Mouse (Mus musculus) mesoderm, embryonic 11.5 days (tissue): ENCODE data around the gene Gnaz.

Experiments used
- DNase-seq: peaks from one replicate; pipeline ENCODE4 v3.0.0-alpha.2; 2012; ENCODE audit warnings: low read depth, low spot score

Gnaz gene

DNA sequence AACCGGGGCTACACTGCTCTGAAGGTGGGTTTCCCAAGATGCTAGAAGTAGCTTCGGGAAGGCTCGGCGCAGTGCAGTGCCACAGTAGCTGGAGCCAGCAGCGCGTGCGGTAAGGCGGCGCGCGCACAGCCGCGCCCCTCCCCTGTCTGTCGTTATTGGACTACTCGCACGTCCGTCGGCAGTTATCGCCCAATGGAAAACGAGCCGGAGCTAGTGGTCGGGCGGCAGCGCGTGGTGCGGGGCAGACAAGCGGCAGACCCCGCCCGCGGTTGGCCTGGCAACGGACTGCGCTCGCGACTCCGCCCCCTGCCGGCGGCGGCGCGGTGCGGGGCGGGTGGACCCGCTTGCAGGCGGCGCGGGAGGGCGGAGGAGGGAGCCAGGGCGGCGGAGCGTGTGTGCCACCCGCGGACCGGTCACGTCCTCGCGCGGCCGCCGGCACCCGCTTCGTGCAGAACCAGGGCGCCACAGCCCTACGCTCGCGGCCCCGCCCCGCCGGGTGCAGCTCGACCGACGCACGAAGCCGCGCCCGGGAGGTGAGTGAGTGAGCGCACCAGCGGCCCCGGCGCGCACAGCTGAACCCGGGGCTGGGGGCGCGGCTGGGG lies at the start of gene Gnaz:
Gnaz (plus strand) TSS at position 328 of the 602 bp plus-strand sequence.
- DNase-seq, result peak; percentile 98

DNA sequence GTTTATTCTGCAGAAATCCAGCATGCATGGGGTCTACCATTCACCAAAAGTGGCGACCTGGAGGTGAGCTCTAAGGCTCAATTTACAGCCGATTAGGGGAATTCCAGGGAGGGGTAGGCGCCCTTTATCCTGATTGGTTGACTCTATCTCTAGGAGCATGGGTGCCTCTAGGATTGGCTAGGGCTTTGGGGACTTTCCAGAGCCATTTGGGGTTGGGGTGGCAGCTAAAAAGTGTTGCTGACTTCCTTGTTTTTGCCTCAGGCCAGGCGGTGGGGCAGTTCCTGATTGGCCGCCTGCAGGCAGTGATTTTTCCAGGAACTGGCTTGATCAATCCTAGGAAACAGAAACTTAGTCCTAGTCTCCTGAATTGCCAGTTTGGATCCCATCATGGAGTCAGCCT lies 47.7 kb upstream of the Gnaz start:
- DNase-seq, result no peak

DNA sequence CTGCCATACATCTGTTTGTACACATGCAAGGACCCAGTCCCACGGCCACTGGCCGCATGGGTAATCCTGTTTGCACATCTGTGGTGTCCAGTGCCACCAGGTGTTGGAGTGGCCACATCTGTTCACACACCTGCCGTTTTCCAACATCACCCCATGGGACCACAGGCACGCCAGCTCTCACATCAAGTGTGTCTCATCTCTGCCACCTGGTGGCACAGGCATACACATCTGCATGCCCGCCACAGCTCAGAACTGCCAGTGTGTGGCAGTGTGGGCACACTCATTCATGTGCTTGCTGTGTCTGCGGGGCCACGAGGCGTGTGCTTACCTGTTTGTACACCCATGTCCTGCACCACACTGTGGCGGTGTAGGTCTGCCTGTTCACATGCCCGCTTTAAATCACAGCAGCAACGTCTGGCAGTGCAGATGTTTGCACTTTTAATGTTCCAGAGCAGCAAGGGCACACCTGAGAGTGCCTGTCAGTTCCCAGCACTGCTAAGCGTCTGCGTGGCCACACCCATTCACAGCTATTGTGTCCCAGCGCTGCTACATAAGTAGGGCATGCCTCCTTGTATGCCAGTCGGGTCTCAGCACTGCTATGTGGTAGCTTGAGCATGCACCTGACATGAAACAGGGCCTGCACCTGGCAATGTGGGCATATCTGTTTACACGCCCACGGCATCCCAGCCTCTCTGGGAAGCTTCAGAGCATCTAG lies 46.0 kb upstream of the Gnaz start:
- DNase-seq, result no peak

DNA sequence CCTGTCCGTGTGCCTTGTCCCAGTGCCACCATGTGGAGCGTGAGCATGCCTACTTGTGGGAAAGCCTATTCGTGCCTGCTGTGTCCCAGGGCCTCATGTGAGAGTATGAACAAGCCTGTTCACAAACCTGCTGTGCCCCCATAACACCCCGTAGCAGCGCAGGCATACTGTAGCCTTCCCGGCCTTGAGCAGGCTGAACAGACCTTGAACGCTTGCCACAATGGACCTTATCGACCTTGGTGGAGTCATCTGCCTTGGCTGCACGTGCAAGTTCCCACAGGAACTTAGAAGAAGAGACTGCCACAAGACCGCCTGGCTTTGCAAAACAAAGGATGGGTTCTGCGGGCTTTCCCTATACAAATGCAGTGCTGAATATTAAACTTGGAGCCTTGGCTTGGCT lies 45.4 kb upstream of the Gnaz start:
- DNase-seq, result no peak

DNA sequence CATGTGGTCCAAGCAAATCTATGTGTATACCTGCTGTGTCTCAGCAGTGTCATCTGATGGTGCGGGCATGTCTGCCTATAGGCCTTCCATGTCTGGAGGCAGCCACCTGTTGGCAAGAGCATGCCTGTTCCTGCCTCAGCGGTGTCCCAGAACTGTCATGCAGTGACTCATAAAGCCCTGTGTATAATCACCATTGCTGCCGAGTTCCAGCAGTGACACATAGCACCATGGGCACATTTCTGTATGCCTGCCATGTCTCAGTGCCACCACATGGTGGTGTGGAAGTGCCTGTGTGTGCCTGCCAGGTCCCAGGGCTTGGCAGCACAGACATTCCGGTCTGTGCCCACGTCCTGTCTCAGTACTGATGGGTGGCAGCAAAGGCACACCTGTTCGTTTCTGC lies 44.2 kb upstream of the Gnaz start:
- peak; percentile 21 for DNase-seq

DNA sequence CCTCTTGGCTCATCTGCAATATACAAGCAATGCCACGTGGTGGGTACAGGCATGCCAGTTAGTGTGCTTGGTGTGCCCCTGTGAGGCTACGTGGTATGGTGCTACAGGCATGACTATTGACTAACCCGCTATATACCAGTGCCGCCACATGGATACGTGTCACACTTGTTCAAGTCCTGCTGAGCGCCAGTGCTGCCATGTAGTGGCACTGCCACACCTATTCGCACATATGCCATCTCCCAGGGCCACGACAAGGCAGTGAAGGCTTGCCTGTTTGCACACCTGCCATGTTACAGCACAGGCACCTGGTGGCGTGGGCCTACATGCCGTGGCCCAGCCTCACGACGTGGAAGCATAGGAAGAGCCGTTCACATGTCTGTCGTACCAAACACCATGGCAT lies 42.7 kb upstream of the Gnaz start:
- DNase-seq, result no peak

DNA sequence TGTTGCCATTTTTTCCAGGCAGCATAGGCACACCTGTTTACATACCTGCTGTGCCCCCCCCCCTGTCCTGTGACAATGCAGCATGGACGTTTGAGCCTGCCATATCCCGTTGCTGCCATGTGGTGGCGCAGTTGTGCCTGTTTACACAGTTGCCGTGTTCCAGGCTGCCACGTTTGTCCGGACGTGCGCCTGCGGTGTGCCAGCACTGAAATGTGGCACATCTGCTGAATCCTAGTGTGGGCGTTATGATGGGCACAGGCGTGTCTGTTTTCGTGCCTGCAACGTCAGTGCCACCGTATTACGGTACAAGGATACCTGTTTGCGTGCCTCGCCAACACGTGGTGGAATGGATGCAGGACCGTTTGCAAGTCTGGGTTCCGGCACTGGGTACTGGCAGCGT lies 41.7 kb upstream of the Gnaz start:
- DNase-seq, result peak; percentile 57

DNA sequence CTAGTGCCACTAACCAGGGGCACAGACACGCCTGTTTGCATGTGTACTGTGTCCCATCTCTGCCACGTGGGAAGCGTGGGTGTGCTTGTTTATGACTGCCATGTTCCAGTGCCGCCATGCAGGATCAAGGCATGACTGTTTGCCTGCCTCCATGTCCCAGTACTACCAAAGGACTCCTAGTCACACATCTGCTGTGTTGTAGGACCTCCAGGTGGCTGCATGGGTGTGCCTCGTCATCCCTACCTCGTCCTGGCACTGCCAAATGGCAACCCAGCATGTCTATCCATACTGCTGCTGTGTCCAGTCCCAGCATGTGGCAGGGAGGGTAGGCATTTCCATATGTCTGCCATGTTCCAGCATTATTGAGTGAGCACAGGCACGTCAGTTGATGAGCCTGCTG lies 38.7 kb upstream of the Gnaz start:
- DNase-seq, result no peak

DNA sequence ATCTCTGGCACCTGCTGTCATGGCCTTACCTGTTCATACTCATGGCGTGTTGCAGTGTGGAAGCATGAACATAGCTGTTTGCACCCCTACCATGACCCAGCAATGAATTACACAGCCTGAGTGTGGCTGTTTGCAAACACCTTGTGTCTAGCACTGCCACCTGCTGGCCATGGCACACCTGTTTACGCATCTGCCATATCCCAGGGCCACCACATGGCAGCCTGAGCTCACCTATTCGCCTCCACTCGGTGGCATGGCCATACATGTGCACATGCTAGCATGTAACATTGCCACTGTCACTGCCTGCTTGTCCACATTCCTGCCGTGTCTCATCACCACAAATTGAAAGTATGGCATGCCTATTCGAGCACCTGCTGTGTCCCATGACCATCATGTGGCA lies 37.4 kb upstream of the Gnaz start:
- DNase-seq, result no peak

DNA sequence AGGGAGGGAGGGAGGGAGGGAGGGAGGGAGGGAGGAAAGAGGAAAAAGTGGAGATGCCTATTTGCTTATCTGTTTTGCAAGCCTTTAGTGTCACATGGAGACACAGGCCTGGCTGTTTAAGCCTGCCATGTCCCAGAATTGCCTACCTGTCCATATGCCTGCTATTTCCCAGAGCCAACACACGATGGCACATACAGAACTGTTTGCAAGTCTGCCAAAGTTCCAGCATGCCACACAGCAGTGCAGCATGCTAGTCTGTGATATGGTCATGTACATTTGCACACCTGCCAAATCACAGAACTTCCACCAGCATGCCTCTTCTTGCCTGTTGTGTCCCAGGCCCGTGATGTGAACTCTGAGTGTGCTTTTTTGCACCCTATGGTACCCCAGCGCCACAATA lies 36.4 kb upstream of the Gnaz start:
- no peak for DNase-seq

DNA sequence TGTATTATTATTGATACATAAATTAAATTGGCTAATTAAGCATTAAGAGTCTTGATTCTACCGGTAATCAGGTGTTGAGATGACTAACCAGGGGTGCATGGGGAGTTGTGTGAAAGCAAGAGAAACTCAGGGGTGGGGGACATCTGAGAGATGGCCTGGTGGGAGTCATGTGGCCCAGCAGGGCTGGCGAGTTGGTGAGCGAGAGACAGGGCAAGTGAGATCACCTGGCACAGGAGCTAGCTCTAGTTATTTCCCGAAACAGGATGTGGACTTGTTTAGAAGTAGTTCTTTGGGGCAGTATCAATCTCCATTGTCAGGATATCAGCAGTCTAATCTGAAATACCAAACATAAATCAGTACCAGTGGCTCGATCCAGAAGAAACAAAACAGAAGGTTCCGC lies 35.3 kb upstream of the Gnaz start:
- DNase-seq, result no peak

DNA sequence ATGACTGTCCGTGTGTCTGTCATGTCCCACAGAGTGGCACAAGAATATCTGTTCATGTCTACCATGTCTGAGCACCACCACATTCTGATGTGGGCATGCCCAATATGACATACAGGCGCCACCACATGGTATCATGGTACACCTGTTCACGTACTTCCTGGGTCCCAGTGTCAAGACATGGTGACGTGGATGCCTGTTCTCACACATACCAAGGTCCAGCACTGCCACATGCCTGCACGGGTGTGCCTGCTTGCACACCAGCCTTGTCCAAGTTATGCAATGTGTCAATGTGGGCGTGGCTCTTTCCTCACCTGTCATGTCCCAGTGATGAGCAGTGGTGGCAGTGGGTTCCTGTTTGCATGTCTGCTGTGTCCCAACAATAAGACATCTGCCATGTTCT lies 34.5 kb upstream of the Gnaz start:
- no peak for DNase-seq

DNA sequence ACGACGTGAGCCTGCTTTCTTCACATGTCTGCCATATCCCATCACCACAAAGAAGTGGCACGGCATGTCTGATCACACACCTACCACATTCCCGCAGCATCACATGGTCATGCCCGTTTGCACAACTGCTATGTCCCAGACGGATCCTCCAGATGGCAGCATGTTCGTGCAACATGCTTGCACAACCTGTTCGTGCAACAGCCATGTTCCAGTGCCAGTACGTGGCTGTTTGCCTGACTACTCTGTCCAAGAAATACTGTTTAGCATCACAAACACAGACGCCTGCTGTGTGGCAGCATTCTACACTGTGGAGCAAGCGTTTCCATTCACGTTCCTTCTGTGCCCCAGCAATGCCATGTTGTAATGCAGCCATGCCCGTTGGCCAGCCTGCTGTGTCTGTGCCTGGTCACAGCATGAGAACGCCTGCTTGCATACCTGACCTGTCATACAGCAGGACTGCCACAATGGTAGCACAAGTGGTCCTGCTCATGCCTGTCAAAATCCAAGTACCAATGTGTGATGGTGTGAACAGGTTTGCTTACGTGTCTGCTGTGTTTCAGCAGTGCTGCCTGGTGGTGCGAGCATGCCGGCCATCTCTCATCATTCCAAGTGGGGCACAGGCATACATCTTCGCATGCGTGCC lies 33.3 kb upstream of the Gnaz start:
- no peak for DNase-seq

DNA sequence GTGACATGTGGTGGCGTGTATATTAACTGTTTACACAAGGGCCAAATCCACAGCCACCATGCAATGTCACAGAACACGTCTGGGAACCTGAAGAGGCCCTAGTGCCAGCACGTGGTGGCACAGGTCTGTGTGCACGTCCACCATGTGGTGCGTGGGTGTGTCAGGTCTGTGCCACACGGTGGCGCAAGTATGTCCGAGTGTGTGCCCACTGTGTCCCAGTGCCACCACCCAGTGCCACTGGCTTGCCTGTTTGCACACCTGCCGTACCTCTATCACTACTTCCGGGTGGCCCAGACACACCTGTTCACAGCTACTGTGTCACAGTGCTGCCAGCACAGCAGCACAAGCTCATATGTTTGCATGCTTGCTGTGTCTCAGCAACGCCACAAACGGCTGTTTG lies 32.5 kb upstream of the Gnaz start:
- DNase-seq, result no peak

DNA sequence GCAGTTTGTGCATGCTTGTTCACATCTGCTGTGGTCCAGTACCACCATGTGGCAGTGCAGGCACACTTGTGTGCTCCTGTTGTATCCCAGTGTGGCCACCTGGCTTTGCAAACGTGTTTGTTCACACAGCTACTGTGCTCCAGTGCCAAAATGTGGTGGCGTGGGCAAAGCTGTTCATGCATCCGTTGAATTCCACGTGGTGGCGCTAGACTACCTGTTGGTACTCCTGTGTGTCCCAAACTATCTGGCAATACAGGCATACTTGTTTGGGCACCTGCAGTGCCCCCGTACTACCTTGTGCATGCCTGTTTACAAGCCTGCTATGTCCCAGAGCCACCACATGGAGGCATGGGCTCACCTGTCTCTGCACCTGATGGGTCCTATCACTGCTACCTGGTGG lies 32.0 kb upstream of the Gnaz start:
- DNase-seq, result peak; percentile 38

DNA sequence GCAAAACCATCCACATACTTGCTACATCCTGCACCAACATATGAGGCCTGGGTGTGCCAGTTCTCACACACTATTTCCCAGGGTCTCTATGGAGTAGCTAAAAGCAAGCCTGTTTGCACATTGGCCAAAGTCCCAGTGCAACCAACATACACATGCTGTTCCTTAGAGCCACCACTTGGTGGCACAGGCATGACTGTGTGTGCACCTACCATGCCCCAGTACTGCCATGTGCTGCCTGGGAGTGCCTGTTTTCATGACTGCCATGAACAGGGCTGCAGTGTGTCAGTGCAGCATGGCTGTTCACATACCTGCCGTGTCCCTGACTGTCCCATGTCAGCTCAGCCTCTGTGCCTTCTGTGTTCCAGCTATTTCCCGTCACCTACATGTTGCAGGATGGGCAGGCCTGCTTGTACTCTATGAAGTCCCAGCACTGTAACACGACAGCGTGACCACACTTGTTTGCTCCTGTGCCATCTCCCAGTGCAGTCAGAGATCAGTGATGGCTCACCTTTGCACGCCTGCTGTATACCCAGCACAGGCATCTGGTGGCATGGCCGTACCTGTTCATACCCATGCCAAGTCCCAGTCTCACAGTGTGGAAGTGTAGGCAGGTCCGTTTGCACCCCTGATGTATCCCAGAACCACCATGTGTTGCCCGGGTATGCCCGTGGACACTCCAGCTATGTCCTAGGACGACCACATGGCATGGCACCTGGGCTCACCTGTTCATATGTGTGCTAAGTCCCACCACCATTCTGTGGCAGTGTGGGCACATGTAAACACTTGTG lies 29.8 kb upstream of the Gnaz start:
- DNase-seq, result peak; percentile 39

DNA sequence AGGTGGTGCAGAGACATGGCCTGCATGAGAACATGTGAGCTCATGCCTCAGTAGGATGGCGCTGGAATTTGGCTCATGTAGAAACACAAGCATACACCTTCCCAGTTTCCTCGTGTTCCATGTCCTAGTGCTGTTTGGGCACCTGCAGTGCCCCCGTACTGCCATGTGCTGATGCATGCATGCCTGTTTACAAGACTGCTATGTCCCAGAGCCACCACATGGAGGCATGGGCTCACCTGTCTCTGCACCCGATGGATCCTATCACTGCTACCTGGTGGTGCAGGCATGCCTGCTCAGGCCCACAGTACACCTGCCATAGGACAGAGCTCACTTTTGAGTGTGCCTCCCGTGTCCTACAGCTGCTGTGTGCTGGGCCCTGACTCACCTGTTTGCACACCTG lies 28.6 kb upstream of the Gnaz start:
- DNase-seq, result no peak

DNA sequence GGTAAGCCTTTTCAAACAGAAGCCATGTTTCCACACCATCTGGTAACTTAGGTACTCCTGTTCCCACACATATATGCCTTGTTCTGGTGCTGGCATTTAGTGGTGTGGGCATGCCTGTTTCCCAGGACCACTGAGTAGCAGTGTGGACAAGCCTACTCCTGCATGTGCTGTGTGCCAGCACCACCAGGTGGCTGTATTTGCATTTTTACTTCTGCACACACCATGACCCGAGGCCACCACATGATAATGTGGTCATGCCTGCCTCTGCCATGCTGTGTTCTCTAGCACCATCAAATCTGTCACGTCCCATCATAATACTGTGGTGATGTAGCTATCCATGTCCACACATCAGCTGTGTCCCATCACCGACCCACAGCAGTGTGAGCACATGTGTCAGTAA lies 27.7 kb upstream of the Gnaz start:
- no peak for DNase-seq

DNA sequence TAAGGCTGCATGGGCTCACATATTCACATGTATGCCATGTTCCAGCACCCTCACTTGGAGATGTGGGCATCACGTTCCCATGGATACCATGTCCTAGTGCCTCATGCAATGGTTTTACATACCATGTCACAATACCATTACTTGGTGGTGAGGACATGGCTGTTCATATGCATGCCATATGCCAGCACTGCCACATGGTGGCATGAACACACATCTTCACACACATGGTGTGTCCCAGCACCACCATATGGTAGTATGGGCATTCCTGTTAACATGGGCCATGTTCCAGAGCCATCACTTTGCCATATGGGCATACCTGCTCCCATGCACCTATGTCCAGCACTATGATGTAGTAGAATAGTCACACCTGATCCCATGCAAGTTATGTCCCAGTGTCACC lies 26.2 kb upstream of the Gnaz start:
- DNase-seq, result no peak

DNA sequence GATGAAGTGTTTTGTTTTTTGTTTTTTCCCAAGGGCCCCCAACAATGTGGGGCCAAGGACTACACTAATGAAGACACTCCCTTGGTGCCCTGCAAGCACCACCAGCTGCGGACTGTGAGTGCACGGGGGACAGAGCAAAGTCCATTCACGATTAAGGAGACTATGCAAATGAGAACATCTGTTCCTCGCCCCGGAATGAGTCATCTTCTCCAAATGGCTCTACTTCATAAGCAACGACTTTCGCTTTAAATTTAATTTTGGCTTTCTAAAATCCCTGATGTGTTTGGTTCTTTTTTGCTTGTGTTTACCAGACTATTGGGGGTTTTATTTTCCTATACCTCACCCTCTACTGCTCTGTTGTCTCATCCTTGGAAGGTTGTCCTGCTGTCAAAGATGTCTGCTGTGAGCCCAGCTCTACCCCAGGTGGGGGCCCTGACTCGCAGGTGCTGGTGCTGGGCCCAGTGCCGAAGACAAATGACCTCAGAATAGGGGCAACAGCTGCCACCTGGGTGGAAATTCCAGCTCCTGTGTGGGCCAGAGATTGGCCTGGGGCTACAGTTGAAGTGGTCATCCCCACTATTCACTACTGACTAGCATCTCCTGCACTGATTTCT lies 14.0 kb upstream of the Gnaz start:
- no peak for DNase-seq

DNA sequence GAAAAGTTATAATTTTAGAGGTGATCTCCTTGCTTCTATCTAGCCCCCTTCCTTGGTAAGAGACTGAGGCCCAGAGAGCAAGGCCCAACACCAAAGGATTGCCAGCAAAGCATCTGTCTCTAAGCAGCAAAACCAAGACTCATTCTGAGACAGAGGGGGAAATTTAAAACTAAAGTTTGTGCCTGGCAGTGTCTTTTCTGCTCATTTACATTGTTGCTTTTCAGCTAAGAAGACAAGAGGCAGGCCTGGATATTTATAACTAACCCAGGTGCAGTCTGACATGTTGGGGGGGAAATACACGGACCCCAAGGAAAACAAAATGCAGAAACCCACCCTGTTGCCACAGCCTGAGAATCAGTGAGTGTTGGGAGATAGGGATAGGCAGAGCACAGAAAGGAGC lies 2.6 kb upstream of the Gnaz start:
- DNase-seq, result no peak

DNA sequence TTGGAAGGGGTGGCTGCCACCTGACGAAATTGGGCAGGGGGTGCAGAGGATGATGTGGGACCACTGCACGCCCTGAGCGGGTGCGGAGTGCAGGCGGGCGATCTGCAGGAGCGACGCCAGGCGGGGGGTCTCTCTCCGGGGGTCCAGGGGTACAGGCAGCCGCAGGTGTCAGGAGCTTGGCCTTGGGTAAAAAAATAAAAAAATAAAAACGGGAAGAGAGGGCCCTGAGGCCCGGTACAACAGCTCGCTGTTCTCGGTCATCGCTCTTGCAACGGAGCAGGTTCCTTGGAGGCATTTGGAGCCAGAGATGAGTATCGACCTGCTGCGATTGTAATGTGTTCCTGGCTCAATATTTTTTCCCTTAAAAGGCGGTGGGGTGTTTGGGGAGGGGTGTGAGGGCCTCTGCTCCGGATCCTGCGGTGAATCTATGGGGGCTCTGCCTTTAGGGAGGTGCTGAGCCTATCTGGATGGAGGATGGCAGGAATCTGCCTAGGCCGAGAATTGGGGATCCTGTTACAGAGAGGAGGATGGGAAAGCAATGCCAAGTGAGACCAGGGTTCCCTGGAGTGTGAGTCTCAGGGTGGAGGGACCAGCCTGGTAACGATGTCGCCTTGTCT lies 782 bp downstream of the Gnaz start:
- no peak for DNase-seq
